Comparison of ENCODE assay signal across 22 mouse cellular contexts in the genomic region with DNA sequence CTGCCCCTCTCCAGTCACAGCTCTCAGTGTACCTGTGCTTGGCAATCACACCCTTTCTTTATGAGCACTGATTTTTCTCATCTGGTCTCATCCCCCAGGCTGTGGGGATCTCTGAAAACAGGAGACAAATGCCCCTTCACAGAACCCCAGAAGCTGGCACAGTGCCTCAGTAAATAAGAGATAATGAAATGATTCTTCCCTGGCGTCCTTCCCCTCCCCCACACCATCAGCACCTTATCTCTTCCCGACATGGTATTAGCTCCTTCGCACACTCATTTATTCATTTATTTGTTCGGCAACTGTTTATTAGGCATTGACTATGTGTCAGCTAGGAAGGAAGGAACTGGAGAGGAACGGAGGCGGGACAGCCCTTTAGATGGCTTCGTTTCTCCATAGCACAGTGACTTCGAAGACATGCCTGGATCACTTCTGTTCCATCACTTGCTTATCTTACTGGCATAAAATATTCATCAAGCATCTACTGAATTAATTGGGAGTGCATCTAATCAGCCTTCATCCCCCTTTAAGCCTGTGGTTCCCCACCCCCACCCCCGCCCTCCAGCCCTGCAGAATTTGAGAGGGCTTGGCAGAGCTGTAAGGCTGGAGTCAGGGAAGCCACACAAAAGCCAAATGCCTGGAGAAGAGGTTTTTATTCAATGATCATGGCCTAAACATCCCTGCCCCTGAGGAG. TPM values are rescaled to one million over a fixed set of nuclear protein-coding genes. Genes with fewer than 3 reads are reported as not detected.
DNase-seq lines count a peak whose midpoint lies in the region; ATAC-seq and TF ChIP-seq lines count a peak whose summit lies in the region.
"Had no signal": no experiment of that assay in that cellular context is flagged by ENCODE, and none has a peak within 500 bp of the region (broad histone marks: within the 10 kb centered on the region; RNA-seq: fewer than 3 reads in every experiment).

No protein-coding gene starts in this region.

- H3K36me3 ChIP-seq in forebrain, embryonic 15.5 days: no peaks in the 10 kb centered on the region
- no peaks in the 10 kb centered on the region for H3K36me3 ChIP-seq in hindbrain, embryonic 15.5 days
- no peaks in the 10 kb centered on the region for H3K36me3 ChIP-seq in midbrain, embryonic 15.5 days (replicated peaks)
- H3K36me3 ChIP-seq: G1E; liver, embryonic 12.5 days; lung, embryonic 15.5 days had no signal

- H3K9me3 ChIP-seq in forebrain, embryonic 15.5 days: no peaks in the 10 kb centered on the region
- H3K9me3 ChIP-seq in hindbrain, embryonic 15.5 days: no peaks in the 10 kb centered on the region
- H3K9me3 ChIP-seq in midbrain, embryonic 15.5 days: no peaks in the 10 kb centered on the region
- H3K9me3 ChIP-seq: G1E; liver, embryonic 12.5 days; lung, embryonic 15.5 days had no signal

- no peak overlapping the region for H3K4me2 ChIP-seq in forebrain, embryonic 15.5 days (replicated peaks)
- no peak overlapping the region for H3K4me2 ChIP-seq in hindbrain, embryonic 15.5 days
- H3K4me2 ChIP-seq in midbrain, embryonic 15.5 days: no peak overlapping the region
- H3K4me2 ChIP-seq: liver, embryonic 12.5 days; lung, embryonic 15.5 days had no signal

- 30% methylated on average over 9 of the region's 9 CpGs for WGBS in forebrain, embryonic 15.5 days
- 21% methylated on average over 9 of the region's 9 CpGs for WGBS in hindbrain, embryonic 15.5 days
- WGBS in midbrain, embryonic 15.5 days: 29% methylated on average over 9 of the region's 9 CpGs

- peaks cover 22% of the 10 kb centered on the region for H3K4me1 ChIP-seq in forebrain, embryonic 15.5 days
- peaks cover 24% of the 10 kb centered on the region for H3K4me1 ChIP-seq in hindbrain, embryonic 15.5 days (replicated peaks)
- peaks cover 19% of the 10 kb centered on the region for H3K4me1 ChIP-seq in midbrain, embryonic 15.5 days
- H3K4me1 ChIP-seq: liver, embryonic 12.5 days; lung, embryonic 15.5 days had no signal

- peak; percentile 78 for DNase-seq in brain, embryonic 14.5 days (ENCODE audit: low read depth)
- DNase-seq in gastrocnemius, postnatal 14 days: no peak
- DNase-seq in adrenal gland, adult 8-10 months: no peak
- DNase-seq: cerebellum, adult 11 months; cerebellum, postnatal 36 days; gastrocnemius, adult 2 months; heart, adult 11 months; kidney, postnatal 4 days; thymus, postnatal 4 days had no signal

- peak; percentile 57 for ATAC-seq in forebrain, embryonic 15.5 days (replicated peaks)
- 0 out of 2 replicates have a peak, but pooled peaks have one; percentile 27 for ATAC-seq in hindbrain, embryonic 15.5 days (ENCODE audit: low FRiP score, low read depth)
- ATAC-seq in midbrain, embryonic 15.5 days (replicated peaks): peak; percentile 75
- no peak for ATAC-seq in erythroblast, adult 5-6 weeks (replicated peaks; ENCODE audit: low FRiP score, poor library complexity, severe bottlenecking)
- ATAC-seq: liver, embryonic 12.5 days had no signal

- no peak for TF ChIP-seq POLR2A in brain, embryonic 14.5 days (IDR thresholded peaks at IDR 0.05; ENCODE audit: borderline replicate concordance, extremely low read depth, insufficient read depth, insufficient read length, poor library complexity, severe bottlenecking)

- H3K27ac ChIP-seq in forebrain, embryonic 15.5 days (replicated peaks): peak overlapping the region; percentile 76
- H3K27ac ChIP-seq in hindbrain, embryonic 15.5 days (replicated peaks): 0 out of 2 replicates have a peak overlapping the region, but pooled peaks have one; percentile 40
- peak overlapping the region; percentile 61 for H3K27ac ChIP-seq in midbrain, embryonic 15.5 days
- H3K27ac ChIP-seq: gastrocnemius, adult 2 months; liver, embryonic 12.5 days; lung, embryonic 15.5 days had no signal

- no peak for TF ChIP-seq CTCF in brain, embryonic 14.5 days (IDR thresholded peaks at IDR 0.05; ENCODE audit: borderline replicate concordance, extremely low read depth, insufficient read depth, insufficient read length)

- no peak overlapping the region for H3K4me3 ChIP-seq in forebrain, embryonic 15.5 days
- no peak overlapping the region for H3K4me3 ChIP-seq in hindbrain, embryonic 15.5 days
- H3K4me3 ChIP-seq in midbrain, embryonic 15.5 days: no peak overlapping the region
- H3K4me3 ChIP-seq: gastrocnemius, adult 2 months; liver, embryonic 12.5 days; lung, embryonic 15.5 days had no signal

- H3K9ac ChIP-seq in forebrain, embryonic 15.5 days (replicated peaks): no peak overlapping the region
- H3K9ac ChIP-seq in hindbrain, embryonic 15.5 days: no peak overlapping the region
- H3K9ac ChIP-seq in midbrain, embryonic 15.5 days: no peak overlapping the region
- H3K9ac ChIP-seq: liver, embryonic 12.5 days; lung, embryonic 15.5 days had no signal

- no peaks in the 10 kb centered on the region for H3K27me3 ChIP-seq in forebrain, embryonic 15.5 days
- no peaks in the 10 kb centered on the region for H3K27me3 ChIP-seq in hindbrain, embryonic 15.5 days
- H3K27me3 ChIP-seq in midbrain, embryonic 15.5 days (replicated peaks): no peaks in the 10 kb centered on the region
- H3K27me3 ChIP-seq: liver, embryonic 12.5 days; lung, embryonic 15.5 days had no signal

- intact Hi-C loops in gastrocnemius, postnatal 14 days (cut with DNase I; ENCODE audit: low total_unique reads): no loop called here

RNA-seq across cellular contexts. Expression of gene Tbc1d21, which starts 51.6 kb away (rescaled TPM):
- polyA plus RNA-seq in brain, embryonic 14.5 days (2012; rRNA removed): not detected in 2 replicates
- polyA plus RNA-seq in forebrain, embryonic 15.5 days (2015; fragmentation: Nextera tagmentation; extraction: Ambion mirVana): not detected in 2 replicates
- polyA plus RNA-seq in hindbrain, embryonic 15.5 days (2015; fragmentation: Nextera tagmentation; extraction: Ambion mirVana): not detected in 2 replicates
- polyA plus RNA-seq in midbrain, embryonic 15.5 days (2015; fragmentation: Nextera tagmentation; extraction: Ambion mirVana): not detected in 2 replicates
- total RNA-seq in erythroblast, adult 5-6 weeks (2015; ENCODE audit: low replicate concordance): not detected in 2 replicates
- total RNA-seq in erythroblast, adult 5-6 weeks (2017; ENCODE audit: low replicate concordance): not detected in 2 replicates
- not detected for total RNA-seq in gastrocnemius, postnatal 14 days (2021)
- total RNA-seq in adrenal gland, adult 8-10 months (2022): not detected
- total RNA-seq: adrenal gland, adult 18-20 months; G1E; gastrocnemius, adult 2 months; layer of hippocampus, postnatal 14 days had no signal
- polyA plus RNA-seq: G1E; heart, embryonic 16.5 days; kidney, embryonic 14.5 days; limb, embryonic 11.5 days; liver, embryonic 12.5 days; lung, embryonic 15.5 days; small intestine, adult 2 months had no signal
